Mouse (Mus musculus): Measurements from ENCODE around the gene Smarcd1. TPM values are rescaled to one million over a fixed set of nuclear protein-coding genes. Genes with fewer than 3 reads are reported as not detected.
A peak's percentile ranks its signal among the peaks of the same experiment; 100 is the strongest.
"Not testable (repeated sequence)": the region's sequence is repeated elsewhere in the genome, so short reads cannot be mapped to it uniquely, and the experiment has no call there.

Gene Smarcd1
- polyA plus RNA-seq, 1 experiment from 2014 or later, result 7.1 TPM

DNA sequence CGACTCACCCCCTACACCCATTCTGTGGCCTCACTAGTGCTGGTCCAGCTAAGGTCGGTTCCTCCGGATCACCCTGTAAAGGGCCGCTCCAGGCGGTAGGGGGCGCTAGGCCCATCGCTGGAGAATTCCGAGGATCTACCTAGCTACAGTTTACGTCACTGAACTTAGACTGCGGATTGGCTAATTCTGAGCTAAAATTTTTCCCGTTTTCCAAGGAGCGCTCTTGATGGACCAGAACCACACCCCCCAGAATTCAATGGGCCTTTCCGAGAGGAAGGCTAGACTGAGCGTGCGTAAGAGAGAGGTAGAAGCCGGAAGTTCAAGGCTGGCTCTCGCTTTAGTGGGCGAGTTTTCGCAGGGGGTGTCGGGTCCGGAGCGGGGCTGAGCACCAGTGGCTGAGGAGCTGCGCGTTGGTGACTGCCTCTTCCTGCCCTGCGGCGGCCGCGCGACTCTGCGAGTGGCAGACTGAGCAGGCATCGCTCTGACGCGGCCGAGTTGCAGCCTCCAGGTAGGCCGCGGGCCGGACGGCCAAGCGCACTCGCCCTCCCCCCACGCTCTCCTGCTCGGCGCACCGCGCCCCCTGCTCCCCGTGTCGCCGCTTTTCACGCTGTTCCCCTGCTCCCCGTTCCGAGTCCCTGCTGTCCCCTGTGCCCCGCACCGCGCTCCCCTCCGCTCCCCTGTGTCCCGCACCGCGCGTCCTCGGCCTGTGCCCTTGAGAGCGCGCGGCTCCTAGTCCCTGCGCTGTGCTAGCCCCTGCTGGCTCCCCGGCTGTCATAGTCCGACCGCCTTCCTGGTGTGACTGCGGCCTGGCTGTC lies 23.6 kb downstream of the Smarcd1 start, which contains the start of gene Cox14:
Cox14 (plus strand) TSS at position 278 of the 815 bp plus-strand sequence.
- H3K4me2 ChIP-seq, result peak within 1 kb of the TSS; percentile 77
- peak within 1 kb of the TSS; percentile 83 for H3K4me3 ChIP-seq (replicated peaks)
- ATAC-seq (ENCODE audit: low read depth), result peak; percentile 91
- WGBS (ENCODE audit: insufficient replicate concordance), result under 1% methylated on average over 67 of the region's 68 CpGs
- peaks cover 51% of the 10 kb centered on the region for H3K4me1 ChIP-seq (replicated peaks)
- H3K27me3 ChIP-seq, result no peaks in the 10 kb centered on the region; the same call in 1 of the 2 replicates
- peak; percentile 91 for DNase-seq
- H3K36me3 ChIP-seq, result peaks cover 28% of the 10 kb centered on the region
- peak within 1 kb of the TSS; percentile 86 for H3K27ac ChIP-seq
- H3K9ac ChIP-seq, result peak within 1 kb of the TSS; percentile 87
- peaks cover 6% of the 10 kb centered on the region; the same call in 1 of the 2 replicates for H3K9me3 ChIP-seq (replicated peaks)

DNA sequence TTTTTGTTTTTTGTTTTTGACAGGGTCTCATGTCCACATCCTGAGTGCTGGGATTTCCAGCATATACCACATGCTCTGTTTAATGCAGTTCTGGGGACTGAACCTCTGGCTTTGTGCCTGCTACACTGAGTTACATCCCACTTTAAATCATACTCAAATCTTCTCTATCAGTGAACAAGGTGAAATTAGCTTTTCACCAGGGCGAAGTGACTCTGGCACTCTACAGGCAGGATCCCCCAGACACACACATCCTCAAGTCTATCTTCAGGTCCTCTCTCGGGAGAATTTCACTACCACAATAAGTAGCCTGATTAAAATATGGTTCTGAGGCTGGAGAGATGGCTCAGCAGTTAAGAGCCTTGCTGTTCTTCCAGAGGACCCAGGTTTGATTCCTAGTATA lies 24.6 kb downstream of the Smarcd1 start:
- Histone ChIP-seq H3K36me3 (peaks cover 25% of the 10 kb centered on the region), H3K9me3 (replicated peaks) (peaks cover 6% of the 10 kb centered on the region; the same call in 1 of the 2 replicates), H3K27me3 (no peaks in the 10 kb centered on the region; the same call in 1 of the 2 replicates), H3K4me3 (replicated peaks) (peak overlapping the region; percentile 83), H3K4me1 (replicated peaks) (peaks cover 51% of the 10 kb centered on the region), H3K27ac (no peak overlapping the region), H3K4me2 (peak overlapping the region; percentile 77), H3K9ac (peak overlapping the region; percentile 87)
- 69% methylated on average over 2 of the region's 2 CpGs for WGBS (ENCODE audit: insufficient replicate concordance)
- no peak for ATAC-seq (ENCODE audit: low read depth)
- DNase-seq, result no peak

DNA sequence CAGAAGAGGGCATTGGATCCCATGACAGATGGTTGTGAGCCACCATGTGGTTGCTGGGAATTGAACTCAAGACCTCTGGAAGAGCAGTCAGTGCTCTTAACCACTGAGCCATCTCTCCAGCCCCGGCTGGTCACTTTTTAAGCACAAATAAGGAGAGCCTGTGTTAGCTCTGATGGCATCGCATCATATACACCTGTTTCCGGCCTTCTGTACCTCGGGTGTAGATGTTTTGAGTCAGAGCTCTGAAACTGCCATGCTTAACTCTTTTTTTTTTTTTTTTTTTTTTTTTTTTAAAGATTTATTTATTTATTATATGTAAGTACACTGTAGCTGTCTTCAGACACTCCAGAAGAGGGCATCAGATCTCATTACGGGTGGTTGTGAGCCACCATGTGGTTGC lies 25.1 kb downstream of the Smarcd1 start:
- not testable (repeated sequence) for DNase-seq; H3K9me3 ChIP-seq (replicated peaks); H3K27ac ChIP-seq; H3K9ac ChIP-seq; ATAC-seq (ENCODE audit: low read depth); H3K27me3 ChIP-seq
- Histone ChIP-seq H3K4me2 (0 out of 2 replicates have a peak overlapping the region, but pooled peaks have one; percentile 77), H3K4me3 (replicated peaks) (peak overlapping the region; percentile 83; the same call in 1 of the 2 replicates), H3K4me1 (replicated peaks) (peaks cover 47% of the 10 kb centered on the region), H3K36me3 (peaks cover 25% of the 10 kb centered on the region)
- WGBS (ENCODE audit: insufficient replicate concordance), result 84% methylated on average over 4 of the region's 5 CpGs

DNA sequence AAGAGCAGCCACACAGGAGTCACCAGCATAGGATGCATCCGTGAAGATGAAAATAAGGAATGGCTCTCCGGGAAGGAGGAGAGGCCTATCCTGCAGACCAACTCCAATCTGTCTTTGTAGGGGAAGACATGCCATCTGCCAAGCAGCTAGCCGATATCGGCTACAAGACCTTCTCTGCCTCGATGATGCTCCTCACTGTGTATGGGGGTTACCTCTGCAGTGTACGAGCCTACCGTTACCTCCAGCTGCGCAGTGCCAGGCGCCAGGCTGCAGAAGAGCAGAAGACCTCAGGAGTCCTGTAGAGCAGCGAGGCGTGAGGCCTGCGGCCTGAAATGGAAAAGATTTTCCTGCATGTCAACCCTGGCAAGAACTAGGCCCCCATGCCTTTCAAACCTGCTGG lies 25.6 kb downstream of the Smarcd1 start:
- Histone ChIP-seq H3K4me1 (replicated peaks) (peaks cover 42% of the 10 kb centered on the region), H3K4me2 (no peak overlapping the region), H3K36me3 (peaks cover 25% of the 10 kb centered on the region), H3K4me3 (replicated peaks) (no peak overlapping the region), H3K27ac (no peak overlapping the region), H3K27me3 (no peaks in the 10 kb centered on the region; the same call in 1 of the 2 replicates), H3K9me3 (replicated peaks) (peaks cover 6% of the 10 kb centered on the region; the same call in 1 of the 2 replicates), H3K9ac (no peak overlapping the region)
- ATAC-seq (ENCODE audit: low read depth), result no peak
- no peak for DNase-seq
- 90% methylated on average over 12 of the region's 12 CpGs for WGBS (ENCODE audit: insufficient replicate concordance)

DNA sequence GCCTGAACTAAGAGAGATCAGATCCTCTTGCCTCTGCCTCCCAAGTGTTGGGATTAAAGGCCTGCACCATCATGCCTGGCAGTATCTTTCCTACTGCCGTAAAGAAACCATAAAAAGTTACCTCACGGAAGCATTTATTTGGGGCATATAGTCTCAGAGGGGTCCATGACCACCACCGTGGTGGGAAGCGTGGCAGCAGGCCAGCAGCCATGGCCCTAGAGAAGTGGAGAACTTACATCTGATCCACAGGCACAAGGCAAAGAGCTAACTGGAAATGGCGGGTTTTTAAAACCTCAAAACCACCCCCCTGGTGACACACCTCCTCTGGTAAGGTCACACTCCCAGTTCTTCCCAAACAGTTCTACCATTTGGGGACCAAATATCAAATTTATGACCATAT lies 26.3 kb downstream of the Smarcd1 start:
- Histone ChIP-seq H3K4me2 (no peak overlapping the region), H3K9ac (no peak overlapping the region), H3K4me1 (replicated peaks) (peaks cover 35% of the 10 kb centered on the region), H3K9me3 (replicated peaks) (peaks cover 6% of the 10 kb centered on the region; the same call in 1 of the 2 replicates), H3K36me3 (peaks cover 25% of the 10 kb centered on the region), H3K4me3 (replicated peaks) (no peak overlapping the region), H3K27ac (no peak overlapping the region), H3K27me3 (no peaks in the 10 kb centered on the region; the same call in 1 of the 2 replicates)
- WGBS (ENCODE audit: insufficient replicate concordance), result 88% methylated on average over 5 of the region's 5 CpGs
- DNase-seq (no peak), ATAC-seq (ENCODE audit: low read depth) (no peak)

DNA sequence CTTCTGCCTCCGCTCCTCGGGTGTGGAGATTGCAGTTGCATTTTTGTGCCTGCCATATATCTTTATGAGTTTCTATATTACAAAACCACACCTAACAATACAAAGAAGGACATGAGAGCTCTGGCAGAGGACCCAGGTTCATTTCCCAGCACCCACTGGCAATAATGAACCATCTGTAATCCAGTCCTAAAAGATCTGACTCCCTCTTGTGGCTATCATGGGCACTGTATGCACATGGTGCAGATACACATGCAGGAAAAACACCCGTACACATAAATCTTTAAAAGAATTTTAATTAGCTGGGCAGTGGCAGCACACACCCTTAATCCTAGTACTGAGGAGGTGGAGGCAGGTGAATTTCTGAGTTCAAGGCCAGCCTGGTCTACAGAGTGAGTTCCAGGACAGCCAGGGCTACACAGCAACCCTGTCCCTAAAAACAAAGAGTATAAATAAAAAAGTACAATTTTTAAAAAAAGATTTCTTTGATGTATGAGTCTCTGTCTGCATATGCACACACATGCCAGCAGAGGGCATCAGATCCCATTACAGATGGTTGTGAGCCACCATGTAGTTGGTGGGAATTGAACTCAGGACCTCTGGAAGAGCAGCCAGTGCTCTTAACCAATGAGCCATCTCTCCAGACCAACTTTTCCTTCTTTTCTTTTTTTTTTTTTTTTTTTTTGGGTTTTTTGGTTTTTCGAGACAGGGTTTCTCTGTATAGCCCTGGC lies 27.3 kb downstream of the Smarcd1 start:
- ATAC-seq (ENCODE audit: low read depth) (no peak), DNase-seq (no peak)
- peaks cover 25% of the 10 kb centered on the region for H3K4me1 ChIP-seq (replicated peaks)
- H3K36me3 ChIP-seq, result peaks cover 29% of the 10 kb centered on the region
- H3K9me3 ChIP-seq (replicated peaks), result peaks cover 6% of the 10 kb centered on the region; the same call in 1 of the 2 replicates
- H3K4me2 ChIP-seq, result no peak overlapping the region
- no peak overlapping the region for H3K4me3 ChIP-seq (replicated peaks)
- H3K27ac ChIP-seq, result no peak overlapping the region
- WGBS (ENCODE audit: insufficient replicate concordance), result 81% methylated on average over 4 of the region's 4 CpGs
- H3K9ac ChIP-seq, result no peak overlapping the region
- no peaks in the 10 kb centered on the region for H3K27me3 ChIP-seq

DNA sequence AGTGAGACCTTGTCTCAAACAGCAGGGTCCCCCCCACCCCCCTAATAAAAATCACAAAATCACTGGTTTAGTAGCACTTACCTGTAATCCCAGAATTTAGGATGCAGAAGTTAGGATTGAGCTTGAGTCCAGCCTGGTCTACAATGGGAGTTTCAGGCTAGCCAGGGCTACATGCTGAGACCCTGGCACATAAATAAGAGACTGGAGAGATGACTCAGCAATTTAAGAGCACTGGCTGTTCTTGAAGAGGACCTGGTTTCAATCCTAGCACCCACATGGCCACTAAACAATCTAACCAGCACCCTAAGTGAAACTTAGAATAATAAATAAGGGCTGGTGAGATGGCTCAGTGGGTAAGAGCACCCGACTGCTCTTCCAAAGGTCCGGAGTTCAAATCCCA lies 29.2 kb downstream of the Smarcd1 start:
- 87% methylated on average over 2 of the region's 2 CpGs for WGBS (ENCODE audit: insufficient replicate concordance)
- peaks cover 37% of the 10 kb centered on the region for H3K36me3 ChIP-seq
- DNase-seq (no peak), ATAC-seq (ENCODE audit: low read depth) (no peak)
- no peak overlapping the region for H3K27ac ChIP-seq
- peaks cover 12% of the 10 kb centered on the region for H3K4me1 ChIP-seq (replicated peaks)
- peaks cover 6% of the 10 kb centered on the region; the same call in 1 of the 2 replicates for H3K9me3 ChIP-seq (replicated peaks)
- no peak overlapping the region for H3K4me3 ChIP-seq (replicated peaks)
- H3K9ac ChIP-seq, result no peak overlapping the region
- H3K27me3 ChIP-seq, result no peaks in the 10 kb centered on the region
- no peak overlapping the region for H3K4me2 ChIP-seq

DNA sequence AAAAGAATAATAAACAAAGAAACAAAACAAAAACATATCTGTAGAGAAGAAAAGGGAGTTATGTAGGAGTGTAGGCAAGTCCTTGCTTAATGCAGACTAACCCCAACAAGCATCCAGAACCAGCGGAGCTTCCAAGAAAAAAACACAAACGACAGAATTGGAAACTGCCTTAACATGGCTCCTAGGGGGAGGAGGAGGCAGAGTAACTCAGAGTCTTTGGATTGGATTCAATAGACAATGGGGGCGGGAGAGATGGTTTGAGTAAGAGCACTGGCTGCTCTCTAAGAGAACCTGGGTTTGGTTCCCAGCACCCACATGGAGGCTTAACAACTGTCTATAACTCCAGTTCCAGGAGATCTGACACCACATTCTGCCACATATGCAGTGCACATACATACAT lies 29.7 kb downstream of the Smarcd1 start:
- H3K9ac ChIP-seq, result no peak overlapping the region
- H3K27ac ChIP-seq, result no peak overlapping the region
- H3K36me3 ChIP-seq, result peaks cover 42% of the 10 kb centered on the region
- peaks cover 7% of the 10 kb centered on the region for H3K4me1 ChIP-seq (replicated peaks)
- H3K4me3 ChIP-seq (replicated peaks), result no peak overlapping the region
- no peak overlapping the region for H3K4me2 ChIP-seq
- DNase-seq, result no peak
- WGBS (ENCODE audit: insufficient replicate concordance), result 70% methylated on average over 3 of the region's 3 CpGs
- H3K9me3 ChIP-seq (replicated peaks), result peaks cover 6% of the 10 kb centered on the region; the same call in 1 of the 2 replicates
- ATAC-seq (ENCODE audit: low read depth), result no peak
- no peaks in the 10 kb centered on the region for H3K27me3 ChIP-seq

DNA sequence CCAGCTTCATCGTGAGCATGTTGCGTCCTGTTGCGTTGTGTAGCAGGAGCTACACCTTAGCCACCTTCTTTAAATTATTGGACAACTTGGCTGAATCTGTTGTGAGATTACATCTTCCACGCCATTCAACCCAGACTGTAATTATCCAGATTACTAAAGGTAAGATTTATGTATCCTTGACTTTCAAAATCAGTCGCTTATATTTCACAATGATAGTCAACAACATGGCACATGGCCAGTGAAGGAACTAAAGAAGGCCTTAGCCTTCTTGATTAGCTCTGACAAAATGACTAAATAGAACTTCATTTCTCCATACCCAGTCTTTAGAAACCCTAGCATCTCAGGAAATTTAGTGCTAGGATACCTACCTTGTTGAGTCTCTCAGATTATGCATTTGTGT lies 31.3 kb downstream of the Smarcd1 start:
- Histone ChIP-seq H3K27ac (no peak overlapping the region), H3K4me1 (replicated peaks) (no peaks in the 10 kb centered on the region), H3K9ac (no peak overlapping the region), H3K4me3 (replicated peaks) (no peak overlapping the region), H3K36me3 (peaks cover 36% of the 10 kb centered on the region), H3K27me3 (no peaks in the 10 kb centered on the region), H3K9me3 (replicated peaks) (peaks cover 6% of the 10 kb centered on the region; the same call in 1 of the 2 replicates), H3K4me2 (no peak overlapping the region)
- ATAC-seq (ENCODE audit: low read depth) (no peak), DNase-seq (no peak)
- 86% methylated on average over 5 of the region's 5 CpGs for WGBS (ENCODE audit: insufficient replicate concordance)

DNA sequence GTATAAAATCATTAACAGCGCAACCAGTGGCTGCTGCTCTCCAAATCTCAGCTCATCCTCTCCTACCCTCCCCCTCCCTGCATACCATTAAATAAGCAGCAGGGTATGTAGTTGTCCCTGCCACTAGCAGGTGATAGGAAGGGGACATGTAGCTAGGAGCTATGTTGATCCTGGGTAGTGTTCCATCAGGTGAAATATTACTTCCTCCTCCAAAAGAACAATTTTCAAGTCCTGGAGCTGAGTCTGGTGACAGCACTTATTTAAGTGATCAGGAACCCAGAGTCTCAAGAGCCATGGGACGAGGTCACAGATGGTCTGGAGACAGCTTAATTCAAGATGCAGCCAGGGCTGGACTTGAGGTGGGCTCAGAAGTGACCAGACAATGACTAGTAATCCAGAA lies 33.7 kb downstream of the Smarcd1 start:
- no peaks in the 10 kb centered on the region for H3K9me3 ChIP-seq (replicated peaks)
- no peak overlapping the region for H3K4me3 ChIP-seq (replicated peaks)
- H3K4me2 ChIP-seq, result no peak overlapping the region
- DNase-seq (no peak), ATAC-seq (ENCODE audit: low read depth) (no peak)
- H3K4me1 ChIP-seq (replicated peaks), result no peaks in the 10 kb centered on the region
- H3K27ac ChIP-seq, result no peak overlapping the region
- no peaks in the 10 kb centered on the region for H3K27me3 ChIP-seq
- H3K36me3 ChIP-seq, result peaks cover 25% of the 10 kb centered on the region
- 71% methylated on average over 2 of the region's 2 CpGs for WGBS (ENCODE audit: insufficient replicate concordance)
- H3K9ac ChIP-seq, result no peak overlapping the region

DNA sequence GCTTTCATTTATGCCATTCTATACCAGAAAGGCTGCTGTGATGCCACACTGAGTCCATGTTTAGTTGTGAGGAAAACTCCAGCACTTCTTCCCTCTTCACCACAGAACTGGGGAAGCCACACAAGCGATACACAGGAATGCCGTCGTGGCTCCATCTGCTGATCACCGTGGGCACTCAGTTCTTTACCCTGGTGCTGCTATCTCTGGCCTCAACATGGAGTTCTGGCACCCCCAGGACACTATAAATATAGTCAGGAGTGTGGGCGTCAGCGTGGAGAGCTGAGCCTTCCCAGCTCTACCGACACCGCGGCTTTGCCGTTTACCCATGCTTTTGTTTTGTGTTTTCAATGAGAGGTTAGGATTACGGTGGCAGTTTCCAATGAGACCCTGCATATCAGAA lies 34.7 kb downstream of the Smarcd1 start:
- no peak overlapping the region for H3K27ac ChIP-seq
- no peak overlapping the region for H3K4me3 ChIP-seq (replicated peaks)
- peaks cover 25% of the 10 kb centered on the region for H3K36me3 ChIP-seq
- no peaks in the 10 kb centered on the region for H3K9me3 ChIP-seq (replicated peaks)
- no peak overlapping the region for H3K9ac ChIP-seq
- no peak overlapping the region for H3K4me2 ChIP-seq
- no peak for DNase-seq
- H3K4me1 ChIP-seq (replicated peaks), result no peaks in the 10 kb centered on the region
- H3K27me3 ChIP-seq, result no peaks in the 10 kb centered on the region
- WGBS (ENCODE audit: insufficient replicate concordance), result 82% methylated on average over 11 of the region's 11 CpGs
- ATAC-seq (ENCODE audit: low read depth), result no peak

All from liver, embryonic 13.5 days (tissue).